Mouse (Mus musculus): ENCODE measurements at regions not wholly inside any gene's neighbourhood (a gene's known extent, or its start where the extent isn't known, plus 50 kb on each side); places are given as distances from the start of the nearest gene placed in this dataset.

DNA sequence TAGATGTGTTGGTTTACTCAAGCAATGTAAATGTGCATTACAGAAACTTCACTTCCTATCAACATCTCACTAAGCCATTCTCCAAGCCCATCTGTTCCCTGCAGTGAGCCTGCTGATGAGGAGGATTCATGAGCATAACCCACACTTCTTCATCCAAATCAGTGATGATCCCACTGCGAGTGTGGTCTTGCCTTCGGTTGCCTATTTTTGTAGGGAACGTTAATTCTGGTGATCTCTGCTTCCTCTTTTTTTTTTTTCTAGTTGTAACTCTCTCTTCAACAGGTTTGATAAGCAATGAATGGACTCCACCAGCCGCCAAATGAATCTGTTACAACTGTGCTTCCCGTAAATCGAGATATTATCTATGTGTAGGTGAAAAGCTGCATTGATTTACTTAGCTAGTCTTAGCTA is 509.9 kb downstream of the Pdha2 start:
- in situ Hi-C loops (cut with MboI, MseI), result no loop called here

GRCm38 (mm10) chr3:140697295-140697694 is 514.9 kb downstream of the Pdha2 start:
- in situ Hi-C loops (cut with MboI, MseI), result no loop called here

DNA sequence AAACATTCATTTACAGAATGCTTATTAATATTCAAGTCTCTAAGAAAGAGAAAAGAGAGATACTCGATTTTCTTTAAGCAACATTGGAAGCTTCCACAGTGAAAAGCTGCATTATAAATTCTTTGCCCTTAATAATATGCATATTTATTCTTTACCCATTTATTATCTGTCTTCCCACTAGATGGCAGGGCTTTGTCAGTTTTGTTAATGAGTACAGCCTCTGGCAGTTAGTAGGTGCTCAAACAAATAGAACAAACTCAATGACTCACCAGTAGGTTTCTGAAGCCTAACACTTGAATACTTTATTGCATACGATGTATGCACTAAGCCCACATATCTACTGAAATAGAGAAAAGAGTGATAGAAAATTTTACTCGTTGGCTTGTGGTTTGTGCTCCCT is 529.4 kb downstream of the Pdha2 start:
- in situ Hi-C loops (cut with MboI, MseI), result no loop called here

DNA sequence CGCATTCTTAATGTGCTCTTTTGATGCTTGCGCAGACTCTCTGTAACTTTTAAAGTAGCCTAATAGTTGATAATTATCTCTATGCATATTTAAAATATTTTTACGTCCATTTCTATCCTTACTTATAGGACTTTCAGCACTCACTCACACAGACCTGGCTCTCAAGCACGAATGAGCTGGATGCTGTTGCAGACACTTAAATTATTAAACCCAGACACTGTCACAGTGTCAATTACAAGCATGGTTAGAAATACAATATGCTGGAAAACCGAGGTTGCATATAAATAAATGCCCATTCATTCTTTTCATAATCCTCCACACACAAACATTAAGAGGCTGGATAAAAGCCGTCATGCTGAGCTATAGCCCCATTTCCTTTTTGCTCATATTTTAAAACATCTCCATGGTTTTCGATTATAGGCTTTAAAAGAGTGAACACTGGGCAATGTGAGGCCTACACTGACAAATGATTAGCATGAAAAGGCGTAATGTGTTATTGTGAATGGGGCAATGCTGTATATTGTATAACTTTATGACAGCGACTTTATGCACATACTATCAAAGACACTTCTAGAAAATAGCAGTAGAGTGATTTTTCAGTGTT is 566.3 kb downstream of the Pdha2 start:
- in situ Hi-C loops (cut with MboI, MseI), result no loop called here

DNA sequence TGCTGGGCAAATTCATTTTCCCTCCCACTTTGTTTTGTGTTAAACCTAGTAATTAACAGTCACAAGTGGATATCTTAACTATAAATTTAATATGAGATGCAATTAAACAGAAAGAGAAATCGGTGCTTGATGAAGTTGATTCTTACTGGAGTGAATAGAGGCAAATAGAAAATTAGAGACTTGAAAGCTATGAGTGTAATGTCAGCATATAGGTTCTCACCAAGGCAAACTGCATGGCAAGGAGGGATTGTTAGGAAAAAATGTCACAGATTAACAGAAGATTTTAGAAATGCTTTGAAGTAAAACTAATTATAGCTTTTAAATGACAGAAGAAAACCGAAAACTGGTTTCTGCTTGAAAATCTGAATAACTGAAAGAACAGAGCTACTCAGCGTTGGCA is 592.3 kb downstream of the Pdha2 start:
- in situ Hi-C loops (cut with MboI, MseI), result no loop called here
